Mouse (Mus musculus) heart, postnatal 0 days (tissue): ENCODE measurements around the gene Anks1b. TPM values are rescaled to one million over a fixed set of nuclear protein-coding genes. Genes with fewer than 3 reads are reported as not detected.
A peak's percentile ranks its signal among the peaks of the same experiment; 100 is the strongest.

ENCODE experiments used
- ATAC-seq: fragments of 200-750 bp; cut with Nextera tagmentation; 2 replicates; pipeline ENCODE4 v1.8.0; 2017; ENCODE audit warnings: low read depth, moderate number of reproducible peaks, moderate library complexity; ENCODE audit not compliant: insufficient read depth
- DNase-seq: peaks from one replicate; pipeline ENCODE4 v3.0.0-alpha.2; 2016; ENCODE audit warnings: low spot score
- H3K27ac ChIP-seq: fragments of 300-500 bp; sonication (generic); 2 replicates; pipeline ENCODE4 v1.5.1; 2014; ENCODE audit warnings: low read depth, mild to moderate bottlenecking
- H3K27me3 ChIP-seq: fragments of 300-500 bp; sonication (generic); 2 replicates; pipeline ENCODE4 v1.6.1; 2014; ENCODE audit warnings: low read length, mixed read lengths; ENCODE audit not compliant: control insufficient read depth, insufficient read depth
- H3K36me3 ChIP-seq: fragments of 300-500 bp; sonication (generic); replicated peaks from 2 replicates; pipeline ENCODE4 v1.6.1; 2014; ENCODE audit warnings: low read length, mixed read lengths; ENCODE audit not compliant: control insufficient read depth, insufficient read depth
- H3K4me1 ChIP-seq: fragments of 300-500 bp; sonication (generic); 2 replicates; pipeline ENCODE4 v1.6.1; 2014; ENCODE audit warnings: antibody characterized with exemption; ENCODE audit not compliant: control insufficient read depth, insufficient read depth
- H3K4me2 ChIP-seq: fragments of 300-500 bp; sonication (generic); 2 replicates; pipeline ENCODE4 v1.6.1; 2014; ENCODE audit warnings: low read depth, mild to moderate bottlenecking, low read length, moderate library complexity
- H3K4me3 ChIP-seq: fragments of 300-500 bp; sonication (generic); 2 replicates; pipeline ENCODE4 v1.5.1; 2014; ENCODE audit warnings: low read depth, low read length
- H3K9ac ChIP-seq: fragments of 300-500 bp; sonication (generic); replicated peaks from 2 replicates; pipeline ENCODE4 v1.6.1; 2014; ENCODE audit warnings: low read depth, low read length, mixed read lengths
- H3K9me3 ChIP-seq: fragments of 300-500 bp; sonication (generic); replicated peaks from 2 replicates; pipeline ENCODE4 v1.6.1; 2016; ENCODE audit warnings: low read length; ENCODE audit not compliant: control insufficient read depth
- CTCF ChIP-seq: IDR thresholded peaks from 2 replicates; pipeline ENCODE4 v1.5.1; 2016; ENCODE audit warnings: antibody characterized with exemption, control low read depth, low read depth
- EP300 ChIP-seq: IDR thresholded peaks from 2 replicates; pipeline ENCODE4 v1.6.1; 2016; ENCODE audit warnings: antibody characterized with exemption, low read depth
- WGBS: fragments of 180-500 bp; shearing (Covaris S2); extraction: QIAGEN DNeasy Blood & Tissue Kit; methylation state at CpG from one replicate; pipeline ENCODE4 v1.1.7; 2014; 5-methylcytosine and 5-hydroxymethylcytosine counted together
- polyA plus RNA-seq: library from polyadenylated mRNA; unstranded; fragments of >200 nt; fragmentation: Nextera tagmentation; extraction: Ambion mirVana; gene quantifications from 2 replicates; pipeline ENCODE4 v1.2.1, GENCODE M21; 2015
- total RNA-seq: library from RNA; depleted of rRNA; stranded (reverse); fragments of >200 nt; gene quantifications from 2 replicates; pipeline ENCODE4 v1.2.3, GENCODE M21; 2014; ENCODE audit warnings: low replicate concordance

Gene Anks1b
- total and polyA plus RNA-seq, 2 experiments from 2014 or later = 0.26 TPM; not detected in 1

- H3K27me3 ChIP-seq = peaks cover 53% of the 10 kb centered on the region
- TF ChIP-seq EP300 = no peak
- no peak for TF ChIP-seq CTCF
- ATAC-seq (no peak), DNase-seq (no peak)
- peak overlapping the region; percentile 35; the same call in 1 of the 2 replicates for H3K9ac ChIP-seq
- no peak overlapping the region for H3K27ac ChIP-seq
- peak overlapping the region; percentile 84 for H3K4me2 ChIP-seq
- WGBS = 4% methylated on average over 72 of the region's 72 CpGs
- no peaks in the 10 kb centered on the region for H3K9me3 ChIP-seq
- H3K36me3 ChIP-seq = no peaks in the 10 kb centered on the region
- peaks cover 6% of the 10 kb centered on the region; the same call in 1 of the 2 replicates for H3K4me1 ChIP-seq
- peak overlapping the region; percentile 46 for H3K4me3 ChIP-seq
Measured at GRCm38 (mm10) chr10:90969355-90970174, 1096.3 kb downstream of the Anks1b start.

GRCm38 (mm10) chr10:90970560-90970959 is 1097.3 kb downstream of the Anks1b start:
- DNase-seq (no peak), ATAC-seq (no peak)
- peaks cover 45% of the 10 kb centered on the region for H3K27me3 ChIP-seq
- peaks cover 6% of the 10 kb centered on the region; the same call in 1 of the 2 replicates for H3K4me1 ChIP-seq
- H3K9ac ChIP-seq = no peak overlapping the region
- H3K4me2 ChIP-seq = no peak overlapping the region; the same call in 1 of the 2 replicates
- no peak overlapping the region for H3K4me3 ChIP-seq
- no peaks in the 10 kb centered on the region for H3K36me3 ChIP-seq
- 42% methylated on average over 4 of the region's 4 CpGs for WGBS
- H3K27ac ChIP-seq = no peak overlapping the region
- TF ChIP-seq EP300 = no peak
- TF ChIP-seq CTCF = no peak
- no peaks in the 10 kb centered on the region for H3K9me3 ChIP-seq

GRCm38 (mm10) chr10:90974084-90974483 is 1100.8 kb downstream of the Anks1b start:
- H3K4me2 ChIP-seq = no peak overlapping the region
- 64% methylated on average over 2 of the region's 2 CpGs for WGBS
- no peak overlapping the region for H3K4me3 ChIP-seq
- ATAC-seq = no peak
- H3K27ac ChIP-seq = no peak overlapping the region
- H3K36me3 ChIP-seq = no peaks in the 10 kb centered on the region
- TF ChIP-seq EP300 (no peak), CTCF (no peak)
- no peak for DNase-seq
- H3K9me3 ChIP-seq = no peaks in the 10 kb centered on the region
- no peak overlapping the region for H3K9ac ChIP-seq
- H3K27me3 ChIP-seq = peaks cover 12% of the 10 kb centered on the region
- peaks cover 6% of the 10 kb centered on the region; the same call in 1 of the 2 replicates for H3K4me1 ChIP-seq

- H3K4me1 ChIP-seq = peaks cover 6% of the 10 kb centered on the region; the same call in 1 of the 2 replicates
- no peak for DNase-seq
- WGBS = 64% methylated on average over 6 of the region's 6 CpGs
- ATAC-seq = no peak
- no peak overlapping the region for H3K4me2 ChIP-seq
- H3K9ac ChIP-seq = no peak overlapping the region
- H3K27me3 ChIP-seq = peaks cover 8% of the 10 kb centered on the region
- no peak overlapping the region for H3K4me3 ChIP-seq
- H3K9me3 ChIP-seq = no peaks in the 10 kb centered on the region
- H3K36me3 ChIP-seq = no peaks in the 10 kb centered on the region
- no peak overlapping the region for H3K27ac ChIP-seq
- no peak for TF ChIP-seq CTCF
- TF ChIP-seq EP300 = no peak
Measured at GRCm38 (mm10) chr10:90974491-90974890, 1101.2 kb downstream of the Anks1b start.

GRCm38 (mm10) chr10:90981811-90982210 is 1108.5 kb downstream of the Anks1b start:
- H3K4me3 ChIP-seq = no peak overlapping the region
- DNase-seq (no peak), ATAC-seq (no peak)
- 0 out of 2 replicates have a peak, but pooled peaks cover 9% of the 10 kb centered on the region for H3K4me1 ChIP-seq
- no peak overlapping the region for H3K9ac ChIP-seq
- H3K9me3 ChIP-seq = no peaks in the 10 kb centered on the region
- no peak overlapping the region for H3K27ac ChIP-seq
- WGBS = 85% methylated on average over 4 of the region's 4 CpGs
- H3K36me3 ChIP-seq = 0 out of 2 replicates have a peak, but pooled peaks cover 4% of the 10 kb centered on the region
- H3K4me2 ChIP-seq = no peak overlapping the region
- TF ChIP-seq CTCF = no peak
- no peak for TF ChIP-seq EP300
- H3K27me3 ChIP-seq = no peaks in the 10 kb centered on the region
